Mouse (Mus musculus) adrenal gland, adult 8-10 months (tissue): Measurements from ENCODE around the gene Cygb. TPM values are rescaled to one million over a fixed set of nuclear protein-coding genes. Genes with fewer than 3 reads are reported as not detected.
"Not testable (repeated sequence)": the region's sequence is repeated elsewhere in the genome, so short reads cannot be mapped to it uniquely, and the experiment has no call there.

ENCODE experiments used
- DNase-seq: peaks from one replicate; pipeline ENCODE4 v3.0.0; 2022
- total RNA-seq, 4 experiments: library from RNA; stranded (reverse); gene quantifications; 2 replicates each; pipeline ENCODE4 v1.2.4; 2022

Gene Cygb
- total RNA-seq, 4 experiments from 2014 or later: 33.4 to 64.8 (median 48.2) TPM

GRCm38 (mm10) chr11:116613234-116613633, 40.9 kb downstream of the Cygb start:
- DNase-seq: no peak

- DNase-seq: no peak
Observed at GRCm38 (mm10) chr11:116612554-116612953, 41.6 kb downstream of the Cygb start.

- no peak for DNase-seq
Observed at GRCm38 (mm10) chr11:116611883-116612282, 42.2 kb downstream of the Cygb start.

- not testable (repeated sequence) for DNase-seq
Observed at GRCm38 (mm10) chr11:116611168-116611567, 42.9 kb downstream of the Cygb start.

GRCm38 (mm10) chr11:116609965-116610630, 44.0 kb downstream of the Cygb start:
- no peak for DNase-seq

DNA sequence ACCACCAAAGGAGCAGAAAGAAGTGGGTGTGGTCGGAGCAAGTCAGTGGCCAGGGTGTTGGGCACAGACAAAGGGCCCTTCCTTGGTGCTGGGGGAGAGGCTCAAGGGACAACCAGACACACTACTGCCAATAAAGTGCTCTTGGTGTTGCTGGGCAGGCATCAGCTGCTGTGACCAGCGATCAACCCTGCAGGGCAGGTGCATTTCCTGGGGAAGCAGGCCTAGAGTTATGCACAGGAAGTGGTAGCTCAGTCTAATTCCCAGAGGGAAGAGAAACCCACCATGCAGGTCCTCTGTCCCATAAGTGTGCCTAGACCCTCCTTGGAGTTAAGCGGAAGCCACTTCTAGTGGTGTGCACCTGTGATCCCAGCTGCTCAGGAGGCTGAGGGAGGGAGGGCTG, 46.4 kb downstream of the Cygb start:
- DNase-seq: no peak

- DNase-seq: no peak
Observed at GRCm38 (mm10) chr11:116604097-116604496, 50.0 kb downstream of the Cygb start.

GRCm38 (mm10) chr11:116603339-116603738, 50.8 kb downstream of the Cygb start:
- DNase-seq: no peak

GRCm38 (mm10) chr11:116602043-116602442, 52.1 kb downstream of the Cygb start:
- no peak for DNase-seq

- DNase-seq: no peak
Observed at GRCm38 (mm10) chr11:116601166-116601565, 52.9 kb downstream of the Cygb start.

- no peak for DNase-seq
Observed at GRCm38 (mm10) chr11:116599230-116599629, 54.9 kb downstream of the Cygb start.

DNA sequence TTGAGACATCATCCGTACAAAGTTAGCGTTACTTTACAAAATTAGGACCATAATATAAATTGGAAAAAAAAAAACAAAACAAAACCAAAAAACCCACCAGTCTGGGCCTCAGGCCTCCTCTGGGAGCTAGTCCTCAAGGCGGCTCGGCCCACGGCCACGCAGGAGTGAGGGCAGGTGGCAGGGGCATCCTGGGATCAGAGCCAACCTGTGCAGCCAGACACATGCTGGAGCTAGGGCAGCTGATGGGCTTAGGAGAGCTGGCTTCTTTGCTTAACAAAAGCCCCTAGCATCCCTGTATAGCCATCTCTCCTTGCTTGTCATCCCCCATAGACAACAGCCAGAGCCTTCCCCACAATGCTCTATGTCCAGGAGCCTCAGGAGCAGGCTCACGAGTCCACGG, 55.9 kb downstream of the Cygb start:
- no peak for DNase-seq

DNA sequence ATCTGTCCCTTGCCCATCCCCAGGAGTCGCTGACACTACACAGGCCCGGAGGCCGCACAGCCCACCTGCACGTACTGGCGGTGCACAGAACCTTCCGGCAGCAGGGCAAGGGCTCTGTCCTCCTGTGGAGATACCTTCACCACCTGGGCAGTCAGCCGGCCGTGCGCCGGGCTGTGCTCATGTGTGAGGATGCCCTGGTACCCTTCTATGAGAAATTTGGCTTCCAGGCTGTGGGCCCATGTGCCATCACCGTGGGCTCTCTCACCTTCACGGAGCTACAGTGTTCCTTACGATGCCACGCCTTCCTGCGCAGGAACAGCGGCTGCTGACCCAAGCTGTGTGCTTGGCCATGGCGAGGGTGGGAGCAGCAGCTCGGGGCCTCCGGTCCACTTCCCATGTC, 57.3 kb downstream of the Cygb start:
- DNase-seq: no peak

Other genes with a start within 250 kb of the Cygb start
- 10 to 100 TPM in 2 of 4 experiments, 1 to 10 TPM in 2; 4.8 to 16.9 (median 9.3) TPM for gene Rnf157, start 241.3 kb downstream of the Cygb start, total RNA-seq
- gene Ubald2, start 220.2 kb downstream of the Cygb start, total RNA-seq: 10 to 100 TPM; 26.1 to 36.2 (median 29.8) TPM
- gene Qrich2, start 188.1 kb downstream of the Cygb start, total RNA-seq: under 1 TPM in 1 of 4 experiments, not detected in 3; 0.11 TPM
- gene Prpsap1, start 160.1 kb downstream of the Cygb start, total RNA-seq: 100 to 1,000 TPM; 104 to 122 (median 111) TPM
- gene Sphk1, start 123.4 kb downstream of the Cygb start, total RNA-seq: 1 to 10 TPM; 3.0 to 4.7 (median 3.5) TPM
- gene Ube2o, start 72.9 kb downstream of the Cygb start, total RNA-seq: 10 to 100 TPM; 26.5 to 38.4 (median 33.9) TPM
- gene Aanat, start 67.9 kb downstream of the Cygb start, total RNA-seq: not detected
- gene Rhbdf2, start 27.3 kb downstream of the Cygb start, total RNA-seq: 10 to 100 TPM; 13.3 to 20.5 (median 15.0) TPM
- gene Prcd, start 779 bp downstream of the Cygb start, total RNA-seq: 10 to 100 TPM; 16.6 to 27.2 (median 22.8) TPM
- gene St6galnac1, start 121.2 kb upstream of the Cygb start, total RNA-seq: under 1 TPM in 3 of 4 experiments, not detected in 1; 0.17 to 0.99 (median 0.19) TPM
- gene Mxra7, start 173.7 kb upstream of the Cygb start, total RNA-seq: 100 to 1,000 TPM in 2 of 4 experiments, 10 to 100 TPM in 2; 43.8 to 117 (median 81.5) TPM
- gene Mettl23, start 189.0 kb upstream of the Cygb start, total RNA-seq: 10 to 100 TPM; 28.2 to 43.9 (median 32.6) TPM
- 10 to 100 TPM; 31.8 to 41.1 (median 33.4) TPM for gene Jmjd6, start 189.1 kb upstream of the Cygb start, total RNA-seq
- 10 to 100 TPM; 45.7 to 69.2 (median 52.9) TPM for gene Mfsd11, start 198.1 kb upstream of the Cygb start, total RNA-seq
- 100 to 1,000 TPM; 183 to 287 (median 255) TPM for gene Srsf2, start 198.8 kb upstream of the Cygb start, total RNA-seq